Mouse (Mus musculus) hindbrain, embryonic 16.5 days (tissue): ENCODE measurements around the gene Rpl35. TPM values are rescaled to one million over a fixed set of nuclear protein-coding genes. Genes with fewer than 3 reads are reported as not detected.
A peak's percentile ranks its signal among the peaks of the same experiment; 100 is the strongest.

Experiments used
- ATAC-seq: fragments of 200-750 bp; cut with Nextera tagmentation; 2 replicates; pipeline ENCODE4 v1.8.0; 2017; ENCODE audit warnings: moderate TSS enrichment, moderate library complexity
- H3K27ac ChIP-seq: fragments of 300-500 bp; sonication (generic); 2 replicates; pipeline ENCODE4 v1.5.1; 2014; ENCODE audit warnings: low read depth, mild to moderate bottlenecking, control low read depth, low read length, moderate library complexity
- H3K27me3 ChIP-seq: fragments of 300-500 bp; sonication (generic); replicated peaks from 2 replicates; pipeline ENCODE4 v1.6.1; 2014; ENCODE audit warnings: low read length; ENCODE audit not compliant: control insufficient read depth, insufficient read depth
- H3K36me3 ChIP-seq: fragments of 300-500 bp; sonication (generic); 2 replicates; pipeline ENCODE4 v1.6.1; 2014; ENCODE audit warnings: mild to moderate bottlenecking, low read length, moderate library complexity, mixed read lengths; ENCODE audit not compliant: control insufficient read depth, insufficient read depth
- H3K4me1 ChIP-seq: fragments of 300-500 bp; sonication (generic); 2 replicates; pipeline ENCODE4 v1.6.1; 2014; ENCODE audit warnings: low read depth, low read length; ENCODE audit not compliant: control insufficient read depth, insufficient read depth
- H3K4me2 ChIP-seq: fragments of 300-500 bp; sonication (generic); 2 replicates; pipeline ENCODE4 v1.6.1; 2014; ENCODE audit warnings: mild to moderate bottlenecking, low read length, control low read depth, moderate library complexity
- H3K4me3 ChIP-seq: fragments of 300-500 bp; sonication (generic); 2 replicates; pipeline ENCODE4 v1.5.1; 2014; ENCODE audit warnings: mild to moderate bottlenecking, low read length, control low read depth, moderate library complexity
- H3K9ac ChIP-seq: fragments of 300-500 bp; sonication (generic); 2 replicates; pipeline ENCODE4 v1.6.1; 2014; ENCODE audit warnings: low read depth, mild to moderate bottlenecking, control low read depth, low read length, moderate library complexity
- H3K9me3 ChIP-seq: fragments of 300-500 bp; sonication (generic); 2 replicates; pipeline ENCODE4 v1.6.1; 2014; ENCODE audit warnings: mild to moderate bottlenecking, low read length, moderate library complexity; ENCODE audit not compliant: control insufficient read depth
- WGBS: fragments of 180-500 bp; shearing (Covaris S2); extraction: QIAGEN DNeasy Blood & Tissue Kit; methylation state at CpG from one replicate; pipeline ENCODE4 v1.1.7; 2014; 5-methylcytosine and 5-hydroxymethylcytosine counted together
- polyA plus RNA-seq: library from polyadenylated mRNA; unstranded; fragments of >200 nt; fragmentation: Nextera tagmentation; extraction: Ambion mirVana; gene quantifications from 2 replicates; pipeline ENCODE4 v1.2.1, GENCODE M21; 2015

Gene Rpl35
- polyA plus RNA-seq, 1 experiment from 2014 or later, result 554 TPM

- Histone ChIP-seq H3K9me3 (no peaks in the 10 kb centered on the region), H3K9ac (peak overlapping the region; percentile 95), H3K4me3 (peak overlapping the region; percentile 84), H3K4me2 (peak overlapping the region; percentile 95), H3K27me3 (no peaks in the 10 kb centered on the region), H3K27ac (peak overlapping the region; percentile 88), H3K36me3 (peaks cover 6% of the 10 kb centered on the region; the same call in 1 of the 2 replicates), H3K4me1 (peaks cover 35% of the 10 kb centered on the region)
- no peak for ATAC-seq
- 36% methylated on average over 3 of the region's 3 CpGs for WGBS
Measured at GRCm38 (mm10) chr2:39008954-39009365, 3.5 kb upstream of the Rpl35 start.

GRCm38 (mm10) chr2:39008350-39008851 lies 3.0 kb upstream of the Rpl35 start:
- peak overlapping the region; percentile 95 for H3K4me2 ChIP-seq
- peaks cover 40% of the 10 kb centered on the region for H3K4me1 ChIP-seq
- H3K36me3 ChIP-seq, result peaks cover 6% of the 10 kb centered on the region; the same call in 1 of the 2 replicates
- no peaks in the 10 kb centered on the region for H3K9me3 ChIP-seq
- peak overlapping the region; percentile 84 for H3K4me3 ChIP-seq
- peak; percentile 41 for ATAC-seq
- H3K27me3 ChIP-seq, result no peaks in the 10 kb centered on the region
- H3K27ac ChIP-seq, result peak overlapping the region; percentile 88
- WGBS, result 1% methylated on average over 23 of the region's 25 CpGs
- H3K9ac ChIP-seq, result peak overlapping the region; percentile 95

- no peaks in the 10 kb centered on the region for H3K9me3 ChIP-seq
- peak overlapping the region; percentile 84 for H3K4me3 ChIP-seq
- peak; percentile 89 for ATAC-seq
- peak overlapping the region; percentile 95 for H3K9ac ChIP-seq
- peak overlapping the region; percentile 88 for H3K27ac ChIP-seq
- peaks cover 45% of the 10 kb centered on the region for H3K4me1 ChIP-seq
- H3K4me2 ChIP-seq, result peak overlapping the region; percentile 95
- WGBS, result under 1% methylated on average over 31 of the region's 44 CpGs
- H3K36me3 ChIP-seq, result peaks cover 3% of the 10 kb centered on the region; the same call in 1 of the 2 replicates
- no peaks in the 10 kb centered on the region for H3K27me3 ChIP-seq
Measured at GRCm38 (mm10) chr2:39007865-39008264, 2.4 kb upstream of the Rpl35 start.

GRCm38 (mm10) chr2:39006149-39006730 lies 816 bp upstream of the Rpl35 start:
- Histone ChIP-seq H3K36me3 (peaks cover 12% of the 10 kb centered on the region), H3K4me2 (peak overlapping the region; percentile 67), H3K9me3 (no peaks in the 10 kb centered on the region), H3K4me1 (peaks cover 47% of the 10 kb centered on the region), H3K4me3 (no peak overlapping the region), H3K9ac (no peak overlapping the region), H3K27ac (no peak overlapping the region), H3K27me3 (no peaks in the 10 kb centered on the region)
- WGBS, result 94% methylated on average over 14 of the region's 14 CpGs
- ATAC-seq, result no peak

GRCm38 (mm10) chr2:39004880-39005435 lies 466 bp downstream of the Rpl35 start, which contains the start of gene Arpc5l:
TSS of gene Arpc5l (plus strand) at chr2:39005348.
- ATAC-seq, result peak; percentile 87
- peak within 1 kb of the TSS; percentile 83 for H3K4me2 ChIP-seq
- no peaks in the 10 kb centered on the region for H3K9me3 ChIP-seq
- peak within 1 kb of the TSS; percentile 90 for H3K27ac ChIP-seq
- peak within 1 kb of the TSS; percentile 74 for H3K4me3 ChIP-seq
- no peaks in the 10 kb centered on the region for H3K27me3 ChIP-seq
- peak within 1 kb of the TSS; percentile 82 for H3K9ac ChIP-seq
- WGBS, result 1% methylated on average over 57 of the region's 58 CpGs
- peaks cover 24% of the 10 kb centered on the region for H3K36me3 ChIP-seq
- H3K4me1 ChIP-seq, result peaks cover 41% of the 10 kb centered on the region

- Histone ChIP-seq H3K9me3 (no peaks in the 10 kb centered on the region), H3K4me3 (peak overlapping the region; percentile 74), H3K4me2 (peak overlapping the region; percentile 83), H3K4me1 (peaks cover 37% of the 10 kb centered on the region), H3K27me3 (no peaks in the 10 kb centered on the region), H3K36me3 (peaks cover 24% of the 10 kb centered on the region), H3K9ac (peak overlapping the region; percentile 82), H3K27ac (peak overlapping the region; percentile 90)
- ATAC-seq, result 0 out of 2 replicates have a peak, but pooled peaks have one; percentile 1
- WGBS, result 0% methylated on average over 11 of the region's 11 CpGs
Measured at GRCm38 (mm10) chr2:39004372-39004771, 1.1 kb downstream of the Rpl35 start.

- WGBS, result 63% methylated on average over 5 of the region's 5 CpGs
- no peak overlapping the region for H3K27ac ChIP-seq
- ATAC-seq, result no peak
- H3K36me3 ChIP-seq, result peaks cover 24% of the 10 kb centered on the region
- H3K4me2 ChIP-seq, result peak overlapping the region; percentile 83
- peak overlapping the region; percentile 74 for H3K4me3 ChIP-seq
- no peaks in the 10 kb centered on the region for H3K27me3 ChIP-seq
- peak overlapping the region; percentile 82 for H3K9ac ChIP-seq
- H3K9me3 ChIP-seq, result no peaks in the 10 kb centered on the region
- H3K4me1 ChIP-seq, result peaks cover 30% of the 10 kb centered on the region
Measured at GRCm38 (mm10) chr2:39003512-39003911, 1.9 kb downstream of the Rpl35 start.

- no peak overlapping the region for H3K4me3 ChIP-seq
- WGBS, result 50% methylated on average over 8 of the region's 8 CpGs
- H3K9me3 ChIP-seq, result no peaks in the 10 kb centered on the region
- peaks cover 30% of the 10 kb centered on the region for H3K4me1 ChIP-seq
- H3K4me2 ChIP-seq, result peak overlapping the region; percentile 83
- H3K27ac ChIP-seq, result no peak overlapping the region
- H3K36me3 ChIP-seq, result peaks cover 24% of the 10 kb centered on the region
- H3K27me3 ChIP-seq, result no peaks in the 10 kb centered on the region
- ATAC-seq, result no peak
- no peak overlapping the region; the same call in 1 of the 2 replicates for H3K9ac ChIP-seq
Measured at GRCm38 (mm10) chr2:39003106-39003505, 2.3 kb downstream of the Rpl35 start.

GRCm38 (mm10) chr2:39001866-39002265 lies 3.6 kb downstream of the Rpl35 start:
- 85% methylated on average over 3 of the region's 3 CpGs for WGBS
- H3K27me3 ChIP-seq, result no peaks in the 10 kb centered on the region; the same call in 1 of the 2 replicates
- no peak overlapping the region for H3K9ac ChIP-seq
- no peak for ATAC-seq
- no peak overlapping the region for H3K27ac ChIP-seq
- H3K4me3 ChIP-seq, result no peak overlapping the region
- peaks cover 25% of the 10 kb centered on the region for H3K4me1 ChIP-seq
- no peak overlapping the region for H3K4me2 ChIP-seq
- peaks cover 24% of the 10 kb centered on the region for H3K36me3 ChIP-seq
- H3K9me3 ChIP-seq, result no peaks in the 10 kb centered on the region
